Mouse (Mus musculus): ENCODE measurements at regions not wholly inside any gene's neighbourhood (a gene's known extent, or its start where the extent isn't known, plus 50 kb on each side); places are given as distances from the start of the nearest gene placed in this dataset.

DNA sequence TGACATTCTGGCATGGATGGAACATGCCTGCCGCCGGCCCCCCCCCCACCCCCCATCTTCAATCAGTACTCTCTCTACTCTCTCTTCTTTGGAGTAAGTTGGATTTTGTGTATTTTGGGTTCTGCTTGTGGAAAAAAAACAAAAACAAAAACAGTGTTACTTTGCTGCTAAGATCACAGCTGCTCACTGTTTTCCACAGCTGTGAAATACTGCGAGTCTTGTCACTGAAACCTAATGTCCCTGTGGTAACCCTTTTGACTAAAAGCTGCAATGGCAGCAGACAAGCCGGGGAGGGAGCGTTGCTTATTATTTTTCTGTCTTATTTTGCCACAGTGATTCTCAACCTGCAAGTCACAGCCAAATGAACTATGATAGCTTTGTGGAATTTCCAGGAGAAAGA is 51.3 kb upstream of the Frmd6 start:
- no peak for TF ChIP-seq EP300 (IDR thresholded peaks at IDR 0.05)
- no peak; the same call in 1 of the 2 replicates for TF ChIP-seq CTCF (IDR thresholded peaks at IDR 0.05)
